Mouse (Mus musculus): ENCODE results near the gene Gprin1. TPM values are rescaled to one million over a fixed set of nuclear protein-coding genes. Genes with fewer than 3 reads are reported as not detected.

Gprin1 gene
- total RNA-seq, 4 experiments from 2014 or later = 0.05 to 0.07 TPM; not detected in 2

GRCm38 (mm10) chr13:54726131-54726530 is 23.5 kb downstream of the Gprin1 start:
- no peak for DNase-seq (ENCODE audit: low spot score in 2 of 2)

- DNase-seq (ENCODE audit: low spot score in 2 of 2) = no peak
These were observed 26.5 kb downstream of the Gprin1 start for GRCm38 (mm10) chr13:54723143-54723542.

- no peak for DNase-seq (ENCODE audit: low spot score in 2 of 2)
These were observed 32.8 kb downstream of the Gprin1 start for GRCm38 (mm10) chr13:54716916-54717315.

GRCm38 (mm10) chr13:54714996-54715395 is 34.7 kb downstream of the Gprin1 start:
- DNase-seq (ENCODE audit: low spot score in 2 of 2) = no peak

- no peak for DNase-seq (ENCODE audit: low spot score in 2 of 2)
These were observed 35.3 kb downstream of the Gprin1 start for GRCm38 (mm10) chr13:54714393-54714792.

GRCm38 (mm10) chr13:54710866-54711265 is 38.8 kb downstream of the Gprin1 start:
- DNase-seq (ENCODE audit: low spot score in 2 of 2) = no peak

GRCm38 (mm10) chr13:54704890-54705289 is 44.8 kb downstream of the Gprin1 start:
- no peak for DNase-seq (ENCODE audit: low spot score in 2 of 2)

GRCm38 (mm10) chr13:54702507-54702906 is 47.2 kb downstream of the Gprin1 start:
- no peak for DNase-seq (ENCODE audit: low spot score in 2 of 2)

GRCm38 (mm10) chr13:54701243-54701642 is 48.4 kb downstream of the Gprin1 start, which contains the start of gene Cdhr2:
Cdhr2 (plus strand) TSS chr13:54701461.
- no peak for DNase-seq (ENCODE audit: low spot score in 2 of 2)

GRCm38 (mm10) chr13:54695479-54696230 is 54.0 kb downstream of the Gprin1 start:
- DNase-seq (ENCODE audit: low spot score in 2 of 2) = no peak

- DNase-seq (ENCODE audit: low spot score in 2 of 2) = peak; percentile 83 to 84
These were observed 55.2 kb downstream of the Gprin1 start for GRCm38 (mm10) chr13:54694348-54695060.

- DNase-seq (ENCODE audit: low spot score in 2 of 2) = peak; percentile 98 to 99
These were observed 55.9 kb downstream of the Gprin1 start, which contains the start of gene Rnf44 for GRCm38 (mm10) chr13:54693558-54694347. Rnf44 (minus strand) TSS chr13:54693907.

- no peak for DNase-seq (ENCODE audit: low spot score in 2 of 2)
These were observed 56.7 kb downstream of the Gprin1 start for GRCm38 (mm10) chr13:54692711-54693557.

- no peak for DNase-seq (ENCODE audit: low spot score in 2 of 2)
These were observed 57.9 kb downstream of the Gprin1 start for GRCm38 (mm10) chr13:54691737-54692136.

- DNase-seq (ENCODE audit: low spot score in 2 of 2) = no peak
These were observed 59.4 kb downstream of the Gprin1 start for GRCm38 (mm10) chr13:54690151-54690740.

GRCm38 (mm10) chr13:54687575-54688424 is 61.9 kb downstream of the Gprin1 start:
- peak; percentile 98 to 99 for DNase-seq (ENCODE audit: low spot score in 2 of 2)

- peak in 1 of 2 experiments; percentile 52 for DNase-seq (ENCODE audit: low spot score in 2 of 2)
These were observed 62.6 kb downstream of the Gprin1 start for GRCm38 (mm10) chr13:54687096-54687495.

All from gastrocnemius, adult 8-10 months (tissue).